Comparison of ENCODE assay signal across 25 mouse cellular contexts in genomic region chr12:70984855-70985550, GRCm38 (mm10). TPM values are rescaled to one million over a fixed set of nuclear protein-coding genes. Genes with fewer than 3 reads are reported as not detected.
DNase-seq lines count a peak whose midpoint lies in the region; ATAC-seq and TF ChIP-seq lines count a peak whose summit lies in the region.
"Had no signal": no experiment of that assay in that cellular context is flagged by ENCODE, and none has a peak within 500 bp of the region (broad histone marks: within the 10 kb centered on the region; RNA-seq: fewer than 3 reads in every experiment).

No protein-coding gene starts in this region.

- DNase-seq in gastrocnemius, adult 2 months = no peak
- no peak for DNase-seq in gastrocnemius, postnatal 10 days
- peak; percentile 18 for DNase-seq in intestine, embryonic 14.5 days (ENCODE audit: low spot score)
- DNase-seq in lung, postnatal 36 days = peak; percentile 26
- no peak for DNase-seq in lung, postnatal 14 days
- DNase-seq: adrenal gland, adult 8-10 months; adrenal gland, postnatal 14 days; B cell, adult 2 months; cerebellum, adult 11-12 months; cerebellum, adult 2 months; cerebellum, adult 9-10 months; cerebellum, postnatal 10 days; cerebellum, postnatal 25 days had no signal

- H3K27me3 ChIP-seq in intestine, embryonic 14.5 days (replicated peaks; ENCODE audit: control insufficient read depth, insufficient read depth, low read length) = no peaks in the 10 kb centered on the region
- H3K27me3 ChIP-seq in intestine, postnatal 0 days (replicated peaks; ENCODE audit: control insufficient read depth, insufficient read depth, low read length) = no peaks in the 10 kb centered on the region
- H3K27me3 ChIP-seq: CH12.LX; embryonic facial prominence, embryonic 12.5 days; forebrain, embryonic 12.5 days; Patski had no signal

- no peak overlapping the region for H3K4me2 ChIP-seq in intestine, embryonic 14.5 days (ENCODE audit: low read length)
- H3K4me2 ChIP-seq in intestine, postnatal 0 days (replicated peaks; ENCODE audit: low read depth) = no peak overlapping the region
- H3K4me2 ChIP-seq: embryonic facial prominence, embryonic 12.5 days; forebrain, embryonic 12.5 days had no signal

- H3K27ac ChIP-seq in gastrocnemius, adult 2 months = peak overlapping the region; percentile 87
- no peak overlapping the region for H3K27ac ChIP-seq in intestine, embryonic 14.5 days (ENCODE audit: low read depth)
- H3K27ac ChIP-seq in intestine, postnatal 0 days (ENCODE audit: low read depth, low read length) = no peak overlapping the region
- H3K27ac ChIP-seq: embryonic facial prominence, embryonic 10.5 days; embryonic facial prominence, embryonic 12.5 days; forebrain, embryonic 10.5 days; forebrain, embryonic 12.5 days had no signal

- H3K9ac ChIP-seq in intestine, embryonic 14.5 days (ENCODE audit: low read length) = no peak overlapping the region
- H3K9ac ChIP-seq in intestine, postnatal 0 days (ENCODE audit: low read depth, low read length) = no peak overlapping the region
- H3K9ac ChIP-seq: embryonic facial prominence, embryonic 12.5 days; forebrain, embryonic 12.5 days had no signal

- no peak for TF ChIP-seq CTCF in gastrocnemius, adult 2 months (IDR thresholded peaks at IDR 0.05)
- TF ChIP-seq CTCF in intestine, postnatal 0 days (IDR thresholded peaks at IDR 0.05; ENCODE audit: low read depth) = no peak

- intact Hi-C loops in gastrocnemius, adult 2 months (cut with DNase I) = no loop called here

- H3K9me3 ChIP-seq in intestine, embryonic 14.5 days (ENCODE audit: control insufficient read depth, low read length) = no peaks in the 10 kb centered on the region
- H3K9me3 ChIP-seq in intestine, postnatal 0 days (ENCODE audit: control insufficient read depth) = no peaks in the 10 kb centered on the region
- H3K9me3 ChIP-seq: embryonic facial prominence, embryonic 10.5 days; embryonic facial prominence, embryonic 12.5 days; forebrain, embryonic 10.5 days; forebrain, embryonic 12.5 days; G1E had no signal

- WGBS in intestine, embryonic 14.5 days = 95% methylated on average over 7 of the region's 7 CpGs
- WGBS in intestine, postnatal 0 days = 90% methylated on average over 7 of the region's 7 CpGs

- peaks cover 85% of the 10 kb centered on the region for H3K36me3 ChIP-seq in intestine, embryonic 14.5 days (ENCODE audit: control insufficient read depth, insufficient read depth, low read length)
- H3K36me3 ChIP-seq in intestine, postnatal 0 days (ENCODE audit: control insufficient read depth, insufficient read depth) = peaks cover 66% of the 10 kb centered on the region

- peak overlapping the region; percentile 2; the same call in 1 of the 2 replicates for H3K4me3 ChIP-seq in gastrocnemius, adult 2 months
- H3K4me3 ChIP-seq in intestine, embryonic 14.5 days (ENCODE audit: low read depth, low read length) = no peak overlapping the region
- H3K4me3 ChIP-seq in intestine, postnatal 0 days (ENCODE audit: low read depth, low read length) = no peak overlapping the region
- H3K4me3 ChIP-seq: embryonic facial prominence, embryonic 10.5 days; embryonic facial prominence, embryonic 12.5 days; forebrain, embryonic 10.5 days; forebrain, embryonic 12.5 days had no signal

- no peak for ATAC-seq in intestine, embryonic 14.5 days (replicated peaks; ENCODE audit: low FRiP score, low TSS enrichment, low read depth)
- no peak for ATAC-seq in intestine, postnatal 0 days
- ATAC-seq: activated CD4-positive, CD25-positive, alpha-beta regulatory T cell, adult 4 months; CD4-positive, CD25-positive, alpha-beta regulatory T cell, adult 4 months; forebrain, embryonic 14.5 days; forebrain, embryonic 16.5 days; Patski had no signal

- no peaks in the 10 kb centered on the region for H3K4me1 ChIP-seq in intestine, embryonic 14.5 days (replicated peaks; ENCODE audit: control insufficient read depth, insufficient read depth, low read length)
- no peaks in the 10 kb centered on the region for H3K4me1 ChIP-seq in intestine, postnatal 0 days (replicated peaks; ENCODE audit: control insufficient read depth, insufficient read depth, low read length)
- H3K4me1 ChIP-seq: embryonic facial prominence, embryonic 10.5 days; embryonic facial prominence, embryonic 12.5 days; forebrain, embryonic 10.5 days; forebrain, embryonic 12.5 days had no signal

RNA-seq across cellular contexts. Expression of gene Psma3, which starts 10.6 kb away (rescaled TPM):
- total RNA-seq in gastrocnemius, adult 2 months (2021) = 100 to 1,000 TPM; 286 to 306 TPM
- 100 to 1,000 TPM; 464 to 488 TPM for total RNA-seq in gastrocnemius, postnatal 10 days (2021)
- 593 and 604 TPM in 2 replicates for polyA plus RNA-seq in intestine, embryonic 14.5 days (2014; fragmentation: Nextera tagmentation; extraction: Ambion mirVana)
- 365 and 387 TPM in 2 replicates for polyA plus RNA-seq in intestine, postnatal 0 days (2015; fragmentation: Nextera tagmentation; extraction: Ambion mirVana)

RNA-seq across cellular contexts. Expression of gene Arid4a, which starts 30.8 kb away (rescaled TPM):
- 1 to 10 TPM; 8.7 to 9.0 TPM for total RNA-seq in gastrocnemius, adult 2 months (2021)
- total RNA-seq in gastrocnemius, postnatal 10 days (2021) = 10 to 100 TPM; 11.0 to 12.3 TPM
- polyA plus RNA-seq in intestine, embryonic 14.5 days (2014; fragmentation: Nextera tagmentation; extraction: Ambion mirVana) = 34.6 and 36.8 TPM in 2 replicates
- 23.2 and 27.4 TPM in 2 replicates for polyA plus RNA-seq in intestine, postnatal 0 days (2015; fragmentation: Nextera tagmentation; extraction: Ambion mirVana)

RNA-seq across cellular contexts. Expression of gene Actr10, which starts 47.3 kb away (rescaled TPM):
- 10 to 100 TPM; 84.5 to 94.2 TPM for total RNA-seq in gastrocnemius, adult 2 months (2021)
- 100 to 1,000 TPM; 126 to 127 TPM for total RNA-seq in gastrocnemius, postnatal 10 days (2021)
- polyA plus RNA-seq in intestine, embryonic 14.5 days (2014; fragmentation: Nextera tagmentation; extraction: Ambion mirVana) = 209 and 231 TPM in 2 replicates
- polyA plus RNA-seq in intestine, postnatal 0 days (2015; fragmentation: Nextera tagmentation; extraction: Ambion mirVana) = 164 and 181 TPM in 2 replicates

Comparison
In these comparisons a context has a peak if more than half of its experiments do, and no peak if none do; other contexts are left out.
1. DNase-seq: peak in intestine, embryonic 14.5 days (single experiment) and lung, postnatal 36 days (single experiment); none in gastrocnemius, adult 2 months (single experiment), gastrocnemius, postnatal 10 days (single experiment) and lung, postnatal 14 days (single experiment).